29 mouse cellular contexts compared by ENCODE assay signal in genomic region chr8:65053554-65053953, GRCm38 (mm10). TPM values are rescaled to one million over a fixed set of nuclear protein-coding genes. Genes with fewer than 3 reads are reported as not detected.
"Had no signal": no experiment of that assay in that cellular context is flagged by ENCODE, and none has a peak within 500 bp of the region (broad histone marks: within the 10 kb centered on the region; RNA-seq: fewer than 3 reads in every experiment).

No protein-coding gene starts in this region.

- ATAC-seq: intestine, embryonic 15.5 days; liver, postnatal 0 days; lung, postnatal 0 days; midbrain, embryonic 15.5 days had no signal

- H3K9me3 ChIP-seq: intestine, embryonic 15.5 days; limb, embryonic 15.5 days; midbrain, embryonic 12.5 days; midbrain, embryonic 15.5 days had no signal

- H3K4me1 ChIP-seq: megakaryocyte, embryonic 14.5 days; midbrain, embryonic 12.5 days; midbrain, embryonic 15.5 days had no signal

- H3K27me3 ChIP-seq: intestine, embryonic 15.5 days; limb, embryonic 15.5 days; megakaryocyte, embryonic 14.5 days; midbrain, embryonic 12.5 days; midbrain, embryonic 15.5 days had no signal

- H3K36me3 ChIP-seq: intestine, embryonic 15.5 days; limb, embryonic 15.5 days; midbrain, embryonic 12.5 days; midbrain, embryonic 15.5 days had no signal

- H3K4me2 ChIP-seq: intestine, embryonic 15.5 days; limb, embryonic 15.5 days; liver, embryonic 11.5 days; lung, embryonic 14.5 days; midbrain, embryonic 12.5 days; midbrain, embryonic 15.5 days had no signal

- H3K9ac ChIP-seq: intestine, embryonic 15.5 days; limb, embryonic 15.5 days; liver, embryonic 14.5 days; liver, postnatal 0 days; lung, embryonic 14.5 days; midbrain, embryonic 12.5 days; midbrain, embryonic 15.5 days had no signal

- DNase-seq: kidney, adult 11 months; kidney, adult 9 months; kidney, postnatal 25 days; layer of hippocampus, postnatal 36 days; liver, postnatal 0 days; lung, embryonic 14.5 days; thymus, adult 2 months; thymus, postnatal 14 days; thymus, postnatal 4 days had no signal

- H3K4me3 ChIP-seq: intestine, embryonic 15.5 days; left cerebral cortex, adult 2 months; limb, embryonic 15.5 days; megakaryocyte, embryonic 14.5 days; midbrain, embryonic 12.5 days; midbrain, embryonic 15.5 days had no signal

- H3K27ac ChIP-seq: intestine, embryonic 15.5 days; kidney, postnatal 0 days; left cerebral cortex, adult 2 months; limb, embryonic 15.5 days; liver, embryonic 14.5 days; midbrain, embryonic 12.5 days; midbrain, embryonic 15.5 days; stomach, postnatal 0 days had no signal

RNA-seq across cellular contexts. Expression of gene Apela, which starts 16.4 kb away (rescaled TPM):
- total RNA-seq: layer of hippocampus, adult 8-10 months; layer of hippocampus, postnatal 10 days; layer of hippocampus, postnatal 36 days; left cerebral cortex, adult 2 months; left cerebral cortex, postnatal 10 days; left cerebral cortex, postnatal 36 days had no signal
- polyA plus RNA-seq: large intestine, adult 2 months; small intestine, adult 2 months; spleen, adult 2 months had no signal

RNA-seq across cellular contexts. Expression of gene Gm10663, which starts 21.3 kb away (rescaled TPM):
- total RNA-seq: layer of hippocampus, adult 8-10 months; layer of hippocampus, postnatal 10 days; layer of hippocampus, postnatal 36 days; left cerebral cortex, adult 2 months; left cerebral cortex, postnatal 10 days; left cerebral cortex, postnatal 36 days had no signal
- polyA plus RNA-seq: intestine, embryonic 15.5 days; kidney, postnatal 0 days; large intestine, adult 2 months; limb, embryonic 15.5 days; liver, embryonic 11.5 days; liver, embryonic 14.5 days; liver, postnatal 0 days; lung, embryonic 14.5 days; lung, postnatal 0 days; midbrain, embryonic 12.5 days; midbrain, embryonic 15.5 days; neural tube, embryonic 14.5 days; small intestine, adult 2 months; spleen, adult 2 months; stomach, embryonic 14.5 days; stomach, postnatal 0 days; thymus, adult 2 months had no signal

RNA-seq across cellular contexts. Expression of gene Trim60, which starts 35.2 kb away (rescaled TPM):
- total RNA-seq: layer of hippocampus, adult 8-10 months; layer of hippocampus, postnatal 10 days; layer of hippocampus, postnatal 36 days; left cerebral cortex, adult 2 months; left cerebral cortex, postnatal 10 days; left cerebral cortex, postnatal 36 days had no signal
- polyA plus RNA-seq: intestine, embryonic 15.5 days; large intestine, adult 2 months; liver, embryonic 11.5 days; liver, embryonic 14.5 days; liver, postnatal 0 days; lung, embryonic 14.5 days; lung, postnatal 0 days; midbrain, embryonic 12.5 days; midbrain, embryonic 15.5 days; neural tube, embryonic 14.5 days; small intestine, adult 2 months; spleen, adult 2 months; stomach, embryonic 14.5 days; stomach, postnatal 0 days; thymus, adult 2 months had no signal

RNA-seq across cellular contexts. Expression of gene Trim61, which starts 35.2 kb away (rescaled TPM):
- total RNA-seq: layer of hippocampus, adult 8-10 months; layer of hippocampus, postnatal 10 days; layer of hippocampus, postnatal 36 days; left cerebral cortex, adult 2 months; left cerebral cortex, postnatal 10 days; left cerebral cortex, postnatal 36 days had no signal
- polyA plus RNA-seq: intestine, embryonic 15.5 days; large intestine, adult 2 months; liver, embryonic 14.5 days; liver, postnatal 0 days; lung, embryonic 14.5 days; lung, postnatal 0 days; midbrain, embryonic 12.5 days; midbrain, embryonic 15.5 days; small intestine, adult 2 months; spleen, adult 2 months; stomach, embryonic 14.5 days; stomach, postnatal 0 days; thymus, adult 2 months had no signal
